8 mouse cellular contexts compared by ENCODE assay signal in the genomic region with DNA sequence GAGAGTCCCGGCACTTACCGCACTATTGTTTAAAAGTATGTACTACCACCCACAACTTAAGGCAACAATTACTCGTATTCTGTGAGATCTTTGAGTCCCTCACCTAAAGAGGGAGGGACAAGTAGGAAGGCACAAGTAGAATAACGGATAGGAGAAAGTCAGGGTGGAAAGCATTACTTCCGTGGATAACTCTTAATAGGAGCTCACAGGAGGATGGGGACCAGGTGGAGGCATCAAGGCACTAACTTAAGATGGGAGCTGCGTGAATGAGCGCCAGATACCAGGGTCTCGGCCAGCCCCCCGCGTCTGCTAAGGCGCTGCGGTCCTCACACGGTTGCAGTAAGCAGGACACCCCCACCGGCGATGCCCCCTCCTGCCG. TPM values are rescaled to one million over a fixed set of nuclear protein-coding genes. Genes with fewer than 3 reads are reported as not detected.
DNase-seq lines count a peak whose midpoint lies in the region; ATAC-seq lines count a peak whose summit lies in the region.

No protein-coding gene starts in this region.

- H3K4me2 ChIP-seq in kidney, embryonic 15.5 days: peak overlapping the region; percentile 63
- peak overlapping the region; percentile 63 for H3K4me2 ChIP-seq in hindbrain, embryonic 15.5 days
- H3K4me2 ChIP-seq in midbrain, embryonic 15.5 days: peak overlapping the region; percentile 61

- peak overlapping the region; percentile 84 for H3K9ac ChIP-seq in kidney, embryonic 15.5 days
- H3K9ac ChIP-seq in hindbrain, embryonic 15.5 days: peak overlapping the region; percentile 85
- H3K9ac ChIP-seq in midbrain, embryonic 15.5 days: peak overlapping the region; percentile 92

- H3K4me3 ChIP-seq in kidney, embryonic 15.5 days (replicated peaks): peak overlapping the region; percentile 87
- H3K4me3 ChIP-seq in brown adipose tissue, adult 24 weeks (ENCODE audit: insufficient read depth, low read depth, low read length): peak overlapping the region; percentile 86
- H3K4me3 ChIP-seq in hindbrain, embryonic 15.5 days: peak overlapping the region; percentile 83
- H3K4me3 ChIP-seq in midbrain, embryonic 15.5 days: peak overlapping the region; percentile 81

- H3K27me3 ChIP-seq in kidney, embryonic 15.5 days: no peaks in the 10 kb centered on the region
- H3K27me3 ChIP-seq in hindbrain, embryonic 15.5 days: no peaks in the 10 kb centered on the region
- H3K27me3 ChIP-seq in midbrain, embryonic 15.5 days (replicated peaks): no peaks in the 10 kb centered on the region

- H3K27ac ChIP-seq in kidney, embryonic 15.5 days: peak overlapping the region; percentile 99
- H3K27ac ChIP-seq in brown adipose tissue, adult 24 weeks (replicated peaks; ENCODE audit: low read depth, low read length): peak overlapping the region; percentile 76
- H3K27ac ChIP-seq in hindbrain, embryonic 15.5 days (replicated peaks): peak overlapping the region; percentile 99
- peak overlapping the region; percentile 98 for H3K27ac ChIP-seq in midbrain, embryonic 15.5 days

- ATAC-seq in kidney, embryonic 15.5 days (replicated peaks; ENCODE audit: low FRiP score): no peak; the same call in none of the 2 replicates
- ATAC-seq in hindbrain, embryonic 15.5 days (ENCODE audit: low FRiP score, low read depth): no peak; the same call in 1 of the 2 replicates
- no peak; the same call in none of the 2 replicates for ATAC-seq in midbrain, embryonic 15.5 days (replicated peaks)

- peaks cover 33% of the 10 kb centered on the region for H3K4me1 ChIP-seq in kidney, embryonic 15.5 days
- peaks cover 4% of the 10 kb centered on the region; the same call in 1 of the 2 replicates for H3K4me1 ChIP-seq in brown adipose tissue, adult 24 weeks (ENCODE audit: control insufficient read depth, insufficient read depth, insufficient read length, low read length)
- peaks cover 26% of the 10 kb centered on the region for H3K4me1 ChIP-seq in hindbrain, embryonic 15.5 days (replicated peaks)
- peaks cover 23% of the 10 kb centered on the region for H3K4me1 ChIP-seq in midbrain, embryonic 15.5 days

- 1% methylated on average over 16 of the region's 16 CpGs for WGBS in kidney, embryonic 15.5 days
- under 1% methylated on average over 16 of the region's 16 CpGs for WGBS in hindbrain, embryonic 15.5 days
- WGBS in midbrain, embryonic 15.5 days: under 1% methylated on average over 16 of the region's 16 CpGs

- H3K36me3 ChIP-seq in kidney, embryonic 15.5 days: peaks cover 11% of the 10 kb centered on the region; the same call in 1 of the 2 replicates
- H3K36me3 ChIP-seq in hindbrain, embryonic 15.5 days: no peaks in the 10 kb centered on the region
- H3K36me3 ChIP-seq in midbrain, embryonic 15.5 days (replicated peaks): no peaks in the 10 kb centered on the region

- DNase-seq in kidney, adult 9 months: no peak
- DNase-seq in natural killer cell, adult 2 months (ENCODE audit: low spot score in 2 of 2): no peak
- no peak for DNase-seq in layer of hippocampus, adult 9-11 months
- DNase-seq in adrenal gland, postnatal 10 days: no peak

- no peaks in the 10 kb centered on the region for H3K9me3 ChIP-seq in kidney, embryonic 15.5 days (replicated peaks)
- no peaks in the 10 kb centered on the region for H3K9me3 ChIP-seq in hindbrain, embryonic 15.5 days
- H3K9me3 ChIP-seq in midbrain, embryonic 15.5 days: no peaks in the 10 kb centered on the region

RNA-seq across cellular contexts. Expression of a gene that starts 0.3 kb away (rescaled TPM):
- 319 and 327 TPM in 2 replicates for polyA plus RNA-seq in kidney, embryonic 15.5 days (2015; fragmentation: Nextera tagmentation; extraction: Ambion mirVana)
- polyA plus RNA-seq in brown adipose tissue, adult 24 weeks (2012; ENCODE audit: insufficient read depth, insufficient read length, missing spikeins): 372 and 403 TPM in 2 replicates
- 138 and 151 TPM in 2 replicates for polyA plus RNA-seq in hindbrain, embryonic 15.5 days (2015; fragmentation: Nextera tagmentation; extraction: Ambion mirVana)
- polyA plus RNA-seq in midbrain, embryonic 15.5 days (2015; fragmentation: Nextera tagmentation; extraction: Ambion mirVana): 128 and 129 TPM in 2 replicates
- total RNA-seq in adrenal gland, postnatal 10 days (2021): 100 to 1,000 TPM; 181 to 193 TPM

RNA-seq across cellular contexts. Expression of a gene that starts 0.4 kb away (rescaled TPM):
- 79.3 and 91.9 TPM in 2 replicates for polyA plus RNA-seq in kidney, embryonic 15.5 days (2015; fragmentation: Nextera tagmentation; extraction: Ambion mirVana)
- 79.2 and 93.0 TPM in 2 replicates for polyA plus RNA-seq in brown adipose tissue, adult 24 weeks (2012; ENCODE audit: insufficient read depth, insufficient read length, missing spikeins)
- 27.6 and 28.8 TPM in 2 replicates for polyA plus RNA-seq in hindbrain, embryonic 15.5 days (2015; fragmentation: Nextera tagmentation; extraction: Ambion mirVana)
- polyA plus RNA-seq in midbrain, embryonic 15.5 days (2015; fragmentation: Nextera tagmentation; extraction: Ambion mirVana): 27.4 and 27.6 TPM in 2 replicates
- 10 to 100 TPM; 57.9 to 74.7 TPM for total RNA-seq in adrenal gland, postnatal 10 days (2021)

RNA-seq across cellular contexts. Expression of a gene that starts 30.1 kb away (rescaled TPM):
- polyA plus RNA-seq in kidney, embryonic 15.5 days (2015; fragmentation: Nextera tagmentation; extraction: Ambion mirVana): 8.9 and 9.9 TPM in 2 replicates
- polyA plus RNA-seq in brown adipose tissue, adult 24 weeks (2012; ENCODE audit: insufficient read depth, insufficient read length, missing spikeins): 3.3 and 4.1 TPM in 2 replicates
- polyA plus RNA-seq in hindbrain, embryonic 15.5 days (2015; fragmentation: Nextera tagmentation; extraction: Ambion mirVana): 12.3 and 12.4 TPM in 2 replicates
- polyA plus RNA-seq in midbrain, embryonic 15.5 days (2015; fragmentation: Nextera tagmentation; extraction: Ambion mirVana): 13.0 and 13.2 TPM in 2 replicates
- 1 to 10 TPM; 4.3 to 5.3 TPM for total RNA-seq in adrenal gland, postnatal 10 days (2021)

RNA-seq across cellular contexts. Expression of a gene that starts 60.0 kb away (rescaled TPM):
- 0.05 and 0.14 TPM in 2 replicates for polyA plus RNA-seq in kidney, embryonic 15.5 days (2015; fragmentation: Nextera tagmentation; extraction: Ambion mirVana)
- polyA plus RNA-seq in brown adipose tissue, adult 24 weeks (2012; ENCODE audit: insufficient read depth, insufficient read length, missing spikeins): not detected in 2 replicates
- 0.06 TPM in 1 of 2 replicates, not detected in the other for polyA plus RNA-seq in hindbrain, embryonic 15.5 days (2015; fragmentation: Nextera tagmentation; extraction: Ambion mirVana)
- polyA plus RNA-seq in midbrain, embryonic 15.5 days (2015; fragmentation: Nextera tagmentation; extraction: Ambion mirVana): not detected in 2 replicates
- total RNA-seq in adrenal gland, postnatal 10 days (2021): not detected
